Mouse (Mus musculus) thymus, postnatal 10 days (tissue): ENCODE measurements around the gene Ss18l1.

Experiments
- DNase-seq, 2 experiments: peaks; one replicate each; pipeline ENCODE4 v3.0.0; 2021; ENCODE audit warnings: low spot score in 2 of 2

Ss18l1 gene

DNA sequence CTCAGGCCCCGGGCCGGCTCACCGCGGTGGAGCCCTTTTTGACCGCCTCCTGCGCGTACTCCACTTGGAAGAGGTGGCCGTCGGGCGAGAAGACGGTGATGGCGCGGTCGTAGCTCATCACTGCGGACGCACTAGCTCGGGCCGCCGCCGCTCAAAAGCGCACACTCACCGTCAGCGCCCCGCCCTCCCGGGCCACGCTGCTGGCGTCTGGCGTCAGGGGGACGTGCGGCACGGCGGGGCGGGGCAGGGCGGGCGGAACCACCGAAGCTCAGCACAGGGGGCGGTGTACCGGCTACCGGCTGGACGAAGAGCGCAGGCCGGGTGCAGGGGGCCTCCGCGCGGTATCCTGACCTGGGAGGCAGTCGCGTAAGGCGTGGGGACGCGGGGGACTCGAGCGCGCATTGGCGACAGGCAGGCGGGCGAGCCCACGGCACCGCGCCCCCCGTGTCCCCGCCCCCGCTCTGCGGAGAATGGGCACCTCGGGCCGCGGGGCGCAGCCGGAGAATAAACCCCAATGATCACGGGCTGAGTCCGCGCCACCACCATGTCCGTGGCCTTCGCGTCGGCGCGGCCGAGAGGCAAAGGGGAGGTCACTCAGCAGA is at the start of gene Ss18l1, which contains the start of gene Psma7:
Gene Ss18l1, plus strand, starts transcription at position 254 of the 602 bp plus-strand sequence.
Gene Psma7, minus strand, starts transcription at position 178 of the 602 bp plus-strand sequence.
- DNase-seq, result peak; percentile 81 to 88

DNA sequence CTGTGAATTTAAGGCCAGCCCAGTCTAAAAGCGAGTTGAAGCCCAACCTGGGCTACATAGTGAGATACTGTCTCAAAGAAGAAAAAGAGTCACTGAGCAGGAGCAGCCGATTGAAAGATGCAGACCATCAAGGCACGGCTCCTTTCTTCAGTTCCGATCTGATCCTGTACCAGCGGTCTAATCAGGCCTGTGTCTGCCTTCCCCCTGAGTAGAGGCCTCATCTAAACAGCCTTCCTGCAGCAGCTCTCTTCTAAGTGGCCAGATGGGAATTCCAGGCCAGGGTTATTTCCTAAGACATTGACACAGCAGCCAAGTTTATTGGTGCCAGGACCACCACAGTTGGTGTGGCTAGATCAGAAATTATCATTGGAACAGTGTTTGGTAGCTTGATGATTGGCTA is 49.2 kb upstream of the Ss18l1 start:
- DNase-seq, result no peak

DNA sequence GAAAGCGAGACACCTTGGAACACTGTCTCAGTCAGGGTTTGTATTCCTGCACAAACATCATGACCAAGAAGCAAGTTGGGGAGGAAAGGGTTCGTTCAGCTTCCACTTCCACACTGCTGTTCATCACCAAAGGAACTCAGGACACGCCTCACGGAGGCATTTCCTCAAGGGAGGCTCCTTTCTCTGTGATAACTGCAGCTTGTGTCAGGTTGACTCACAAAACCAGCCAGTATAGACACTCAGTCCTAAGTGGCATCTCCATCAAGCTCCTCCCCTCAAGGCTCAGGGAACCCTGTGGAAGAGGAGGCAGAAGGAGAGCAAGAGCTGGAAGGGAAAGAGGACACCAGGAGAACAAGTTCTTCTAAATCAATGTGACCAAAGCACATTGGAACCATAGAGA is 43.9 kb upstream of the Ss18l1 start:
- no peak for DNase-seq

DNA sequence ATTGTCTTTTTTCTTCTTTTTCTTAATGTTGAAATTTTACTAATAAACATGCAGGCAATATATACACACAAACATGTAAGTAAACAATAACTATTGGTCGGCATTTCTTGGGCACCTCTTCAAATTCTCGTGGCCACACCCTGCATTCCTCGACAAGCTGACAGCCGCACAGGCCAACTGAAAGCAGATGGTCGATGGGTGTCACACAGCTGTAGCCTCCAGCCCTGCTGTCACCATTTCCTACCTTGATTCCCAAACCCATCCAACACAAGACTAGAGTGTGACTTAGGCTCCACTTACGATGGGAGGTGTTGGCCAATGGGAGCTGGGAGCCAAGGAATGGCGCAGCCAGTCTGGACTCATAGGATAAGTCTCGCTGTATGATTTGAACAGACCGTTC is 40.7 kb upstream of the Ss18l1 start:
- DNase-seq, result no peak

DNA sequence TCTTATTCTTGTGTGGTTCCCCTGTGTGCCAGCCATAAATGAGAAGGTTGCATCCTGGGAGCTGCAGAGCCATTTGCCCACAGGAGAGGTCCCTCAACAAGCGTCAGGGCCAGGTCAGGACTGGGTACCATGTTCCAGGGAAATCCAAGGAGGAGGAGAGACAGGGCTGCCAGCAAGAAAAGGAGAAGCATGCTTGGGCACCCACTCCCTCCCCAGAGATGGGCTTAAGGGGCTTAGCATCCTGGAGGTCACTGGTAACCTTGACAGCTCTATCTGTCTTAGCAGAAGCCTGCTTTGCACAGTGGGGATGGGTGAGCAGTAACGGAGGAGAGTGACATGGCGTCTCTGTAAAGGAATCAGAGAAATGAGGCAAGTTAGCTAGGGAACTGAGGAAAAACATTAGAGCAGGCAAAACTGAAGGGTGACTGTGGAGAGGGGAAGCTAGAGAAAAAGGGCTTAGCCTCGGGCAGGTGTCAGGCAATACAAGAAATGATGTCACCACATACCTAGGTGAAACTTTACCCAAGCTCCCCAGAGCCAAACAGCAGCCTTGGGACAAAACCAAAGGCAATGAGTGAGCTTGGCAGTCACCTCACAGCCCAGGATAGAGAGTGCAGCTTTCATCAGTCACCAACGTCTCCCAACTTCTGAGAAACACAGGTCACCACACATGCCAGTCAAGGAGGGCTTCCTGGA is 36.5 kb upstream of the Ss18l1 start:
- DNase-seq, result no peak

- DNase-seq, result no peak
These were observed 35.8 kb upstream of the Ss18l1 start for GRCm38 (mm10) chr2:180006352-180007017.

DNA sequence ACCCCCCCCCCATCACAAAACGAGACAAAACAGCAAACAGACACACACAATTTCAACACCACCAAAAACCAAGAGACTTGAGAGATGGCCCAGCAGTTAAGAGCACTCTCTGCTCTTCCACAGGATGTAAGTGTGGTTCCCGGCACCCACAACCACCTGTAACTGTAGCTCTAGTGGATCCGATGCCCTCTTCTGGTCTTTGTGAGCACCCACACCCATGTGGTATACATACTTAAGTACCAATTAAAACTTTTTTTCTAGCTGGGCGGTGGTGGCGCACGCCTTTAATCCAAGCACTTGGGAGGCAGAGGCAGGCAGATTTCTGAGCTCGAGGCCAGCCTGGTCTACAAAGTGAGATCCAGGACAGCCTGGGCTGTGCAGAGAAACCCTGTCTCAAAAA is 31.6 kb upstream of the Ss18l1 start:
- no peak for DNase-seq

GRCm38 (mm10) chr2:180011370-180011769 is 30.9 kb upstream of the Ss18l1 start:
- no peak for DNase-seq

DNA sequence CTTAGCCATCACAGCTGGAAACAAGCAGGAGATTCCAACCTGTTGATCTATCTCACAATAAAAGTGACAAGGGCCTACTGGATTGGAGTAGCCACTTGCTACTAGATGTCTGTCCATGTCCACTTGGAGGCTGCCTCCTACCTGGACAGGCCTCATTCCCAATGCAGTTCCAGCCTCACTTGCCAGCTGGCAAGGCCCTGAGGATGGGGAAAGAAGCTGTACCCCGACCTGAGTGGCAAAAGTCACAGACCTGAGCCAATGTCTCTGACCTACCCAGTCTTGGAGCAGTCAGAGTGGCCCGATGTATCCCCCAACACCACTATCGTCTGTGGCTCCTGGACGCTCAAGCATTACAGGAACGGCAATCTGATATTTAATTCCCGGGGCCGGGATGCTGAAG is 28.6 kb upstream of the Ss18l1 start:
- no peak for DNase-seq

GRCm38 (mm10) chr2:180017632-180018031 is 24.7 kb upstream of the Ss18l1 start:
- DNase-seq, result no peak

DNA sequence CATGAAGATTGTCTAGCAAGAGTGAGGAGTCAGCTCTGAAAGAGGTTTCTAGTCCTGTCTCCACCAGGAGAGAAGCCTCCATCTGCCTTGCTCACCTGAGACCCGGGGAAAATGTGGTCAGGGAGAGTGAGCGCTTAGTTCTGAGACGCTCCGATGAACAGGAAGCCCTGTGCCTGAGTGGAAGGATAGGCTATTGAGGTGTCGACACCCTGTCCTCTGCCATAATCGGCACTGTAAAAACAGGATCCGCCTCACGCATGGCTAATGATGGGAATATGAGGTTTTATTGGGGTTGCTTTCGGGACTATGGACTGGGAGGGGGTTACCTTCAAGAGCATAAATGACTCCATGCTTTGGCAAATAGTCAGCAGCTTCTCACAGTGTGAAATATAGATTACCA is 23.7 kb upstream of the Ss18l1 start:
- no peak for DNase-seq

- DNase-seq, result no peak
These were observed 22.1 kb upstream of the Ss18l1 start for GRCm38 (mm10) chr2:180020091-180020661.

DNA sequence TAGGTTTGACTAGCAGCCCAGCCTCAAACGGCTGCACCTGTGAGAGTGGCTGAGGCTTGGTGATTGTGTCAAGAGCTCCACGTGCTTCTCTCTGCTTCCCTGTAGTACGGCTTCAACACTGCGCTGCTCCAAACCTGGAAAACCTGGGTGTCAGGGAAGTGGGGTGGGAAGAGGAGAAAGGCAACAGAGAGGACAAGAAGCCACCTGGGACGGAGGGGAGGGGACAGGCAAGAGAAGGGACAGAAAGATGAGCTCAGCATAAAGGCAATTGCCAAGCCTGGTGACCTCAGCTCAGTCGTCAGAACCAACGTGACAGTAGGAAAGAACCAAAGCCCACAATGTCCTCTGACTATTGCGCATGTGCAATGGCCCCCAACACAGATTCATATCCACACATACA is 21.4 kb upstream of the Ss18l1 start:
- no peak for DNase-seq

DNA sequence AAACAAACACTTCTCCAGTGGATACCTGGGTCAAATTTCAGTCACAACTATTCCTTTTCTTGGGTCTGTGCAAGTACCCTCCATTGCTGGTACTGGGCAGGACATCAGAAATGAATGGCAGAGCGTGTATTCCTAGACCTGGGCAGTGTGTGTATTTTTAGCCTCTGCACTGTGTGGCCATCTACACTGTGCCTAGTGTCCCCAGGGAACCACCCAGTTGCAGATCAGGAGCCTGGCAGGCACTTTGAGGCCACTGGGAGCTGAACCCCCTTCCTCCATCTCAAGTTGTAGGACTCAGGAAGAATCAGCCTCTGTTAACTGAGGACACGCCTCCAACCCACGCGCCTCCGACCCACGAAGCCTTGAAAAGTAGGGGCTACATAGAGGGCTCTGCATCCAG is 19.6 kb upstream of the Ss18l1 start:
- no peak for DNase-seq

GRCm38 (mm10) chr2:180024401-180025098 is 17.8 kb upstream of the Ss18l1 start, which contains the start of gene Lsm14b:
Lsm14b (plus strand) TSS chr2:180024987.
- DNase-seq, result peak; percentile 99

DNA sequence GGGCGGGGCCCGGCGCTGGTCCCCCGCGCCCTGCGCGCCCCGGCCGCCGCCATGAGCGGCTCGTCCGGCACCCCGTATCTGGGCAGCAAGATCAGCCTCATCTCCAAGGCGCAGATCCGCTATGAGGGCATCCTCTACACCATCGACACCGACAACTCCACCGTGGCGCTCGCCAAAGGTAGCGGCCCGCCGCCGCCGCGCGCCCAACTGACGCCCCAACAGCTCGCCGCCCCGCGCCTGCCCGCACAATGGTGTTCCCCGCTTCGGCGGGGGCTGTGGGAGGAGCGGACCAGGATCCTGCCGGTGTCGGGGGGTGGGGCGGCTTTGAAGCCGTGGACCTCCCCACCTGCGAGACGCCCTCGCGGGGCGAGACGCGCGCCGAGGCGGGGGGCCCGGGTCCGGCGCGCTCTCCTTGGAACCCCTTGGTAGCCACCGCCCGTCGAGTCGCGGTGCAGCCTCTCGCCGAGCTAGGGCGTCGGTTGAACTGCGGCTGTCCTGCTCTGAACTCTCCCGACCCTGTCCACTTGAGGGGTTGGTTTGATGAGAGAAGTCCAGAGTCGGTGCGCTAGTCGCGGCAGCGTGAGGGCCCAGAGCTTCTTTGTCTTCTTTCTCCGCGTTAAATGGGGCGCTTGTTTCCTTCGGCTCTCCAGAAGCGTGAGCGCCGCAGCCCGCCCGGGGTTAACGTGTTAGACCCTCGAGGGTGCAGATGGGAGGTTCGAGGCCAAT is 17.0 kb upstream of the Ss18l1 start:
- DNase-seq, result peak; percentile 57 to 62

DNA sequence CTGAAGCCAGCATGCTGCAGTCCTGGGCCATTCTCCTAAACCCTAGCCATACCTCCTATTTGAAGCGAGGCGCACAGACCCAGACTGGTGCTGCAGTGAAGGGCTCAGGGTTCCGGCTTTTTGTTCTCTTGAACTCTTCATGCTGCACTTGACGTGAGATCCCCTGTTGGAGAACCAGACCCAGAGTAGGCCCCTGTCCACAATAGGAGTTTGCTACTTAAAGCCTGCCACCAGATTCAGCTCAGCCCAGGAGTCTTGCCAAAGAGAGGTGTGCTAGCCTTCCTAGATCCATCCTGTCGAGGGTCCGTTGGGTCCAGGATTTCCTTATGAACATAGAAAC is 16.5 kb upstream of the Ss18l1 start:
- DNase-seq, result no peak

DNA sequence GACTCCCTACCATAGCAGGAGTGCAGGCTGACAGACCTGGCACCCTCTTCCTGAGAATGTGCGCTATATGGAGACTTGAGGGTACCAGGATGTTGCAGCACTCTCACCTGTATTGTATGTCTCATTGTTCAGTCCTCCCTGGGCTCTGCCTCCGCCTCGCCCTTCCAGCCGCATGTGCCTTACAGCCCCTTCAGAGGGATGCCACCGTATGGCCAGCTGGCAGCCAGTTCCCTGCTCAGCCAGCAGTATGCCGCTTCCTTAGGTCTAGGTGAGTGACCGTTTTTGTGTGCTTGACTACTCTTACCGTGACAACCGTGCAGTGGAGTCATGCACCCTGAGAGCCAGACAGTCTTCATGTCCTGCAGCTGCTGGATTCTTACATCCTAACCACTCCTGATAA is 14.5 kb upstream of the Ss18l1 start:
- DNase-seq, result no peak

DNA sequence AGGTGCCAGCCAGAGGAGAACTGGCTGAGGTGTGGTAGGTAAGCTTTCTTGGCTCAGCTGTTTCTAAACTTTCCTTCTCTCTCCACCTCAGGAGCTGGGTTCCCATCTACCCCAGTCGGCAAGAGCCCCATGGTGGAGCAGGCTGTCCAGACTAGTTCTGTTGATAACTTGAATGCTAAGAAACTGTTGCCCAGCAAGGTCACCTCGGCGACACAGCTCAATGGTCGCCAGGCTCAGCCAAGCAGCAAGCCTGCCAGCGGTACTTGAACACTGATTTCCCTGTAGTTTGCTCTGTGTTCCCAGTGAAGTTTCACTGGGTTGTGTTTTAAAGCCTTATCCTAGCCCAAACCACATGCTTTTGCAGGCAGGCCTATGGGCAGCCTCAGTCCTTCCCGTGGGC is 11.0 kb upstream of the Ss18l1 start:
- no peak for DNase-seq

DNA sequence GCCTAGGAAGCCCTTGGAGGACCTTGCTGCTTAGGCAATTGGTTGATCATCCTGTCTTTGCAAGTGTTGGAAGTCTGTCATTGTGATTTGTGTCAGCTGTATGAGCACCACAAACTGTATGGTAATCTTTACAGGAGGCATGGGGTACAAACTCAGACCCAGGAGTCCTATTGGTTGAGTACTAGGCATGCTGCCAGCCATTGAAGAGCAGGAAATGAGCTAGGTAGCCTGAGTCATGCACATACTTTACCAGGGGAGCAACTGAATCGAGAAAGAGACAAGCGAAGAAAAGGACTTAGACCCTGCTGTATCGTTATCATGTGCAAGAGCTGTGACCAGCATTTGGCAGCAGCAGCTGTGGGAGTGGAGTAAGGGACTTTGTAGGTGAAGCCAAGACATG is 9.4 kb upstream of the Ss18l1 start:
- no peak for DNase-seq

DNA sequence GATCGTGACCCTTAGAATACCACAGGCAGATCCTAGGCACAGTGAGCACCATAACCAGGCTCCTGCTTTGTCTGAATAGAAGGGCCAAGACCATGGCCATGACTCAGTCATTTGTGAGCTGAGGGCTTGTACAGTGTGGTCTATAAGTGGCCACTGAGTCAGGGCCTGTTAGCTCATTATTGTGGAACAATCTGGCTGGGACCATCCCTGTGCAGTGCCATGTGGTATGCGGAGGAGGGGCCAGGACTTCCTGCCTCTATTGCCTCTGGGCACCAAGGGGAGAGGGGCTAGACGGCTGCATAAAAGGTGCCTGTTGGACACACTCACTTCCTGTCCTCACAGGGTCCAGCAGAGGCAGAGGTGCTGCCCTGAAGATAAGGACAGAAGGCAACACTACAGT is 8.4 kb upstream of the Ss18l1 start:
- no peak for DNase-seq

DNA sequence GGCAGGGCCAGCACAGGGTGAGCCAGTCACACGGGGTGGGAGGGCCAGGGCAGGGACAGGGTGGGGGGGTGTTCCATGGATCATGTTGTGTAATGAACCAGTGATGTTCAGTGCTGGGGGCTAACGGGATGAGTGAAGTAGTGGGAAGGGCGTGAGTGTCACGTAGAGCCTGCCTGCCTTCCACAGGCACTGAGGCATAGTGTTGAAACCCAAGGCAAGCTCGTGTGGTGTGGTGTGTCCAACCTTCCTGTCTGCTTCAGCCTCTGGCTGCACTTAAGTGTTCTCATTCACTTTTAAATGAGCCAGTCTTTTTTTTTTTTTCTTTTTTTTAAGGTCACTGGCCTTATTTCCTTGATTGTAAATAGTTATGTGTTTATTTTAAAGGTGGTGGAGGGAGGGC is 7.6 kb upstream of the Ss18l1 start:
- no peak for DNase-seq
